Mouse (Mus musculus) liver, postnatal 0 days (tissue): ENCODE results near the gene Kdelr3. TPM values are rescaled to one million over a fixed set of nuclear protein-coding genes. Genes with fewer than 3 reads are reported as not detected.

Experiments
- ATAC-seq: fragments of 200-750 bp; cut with Nextera tagmentation; 2 replicates; pipeline ENCODE4 v1.8.0; 2017; ENCODE audit warnings: mild to moderate bottlenecking, moderate library complexity
- DNase-seq: peaks from one replicate; pipeline ENCODE4 v3.0.0-alpha.2; 2016
- H3K27ac ChIP-seq: fragments of 300-500 bp; sonication (generic); 2 replicates; pipeline ENCODE4 v1.5.1; 2014; ENCODE audit warnings: antibody characterized with exemption, moderate library complexity, mild to moderate bottlenecking, low read depth
- H3K27me3 ChIP-seq: fragments of 300-500 bp; sonication (generic); 2 replicates; pipeline ENCODE4 v1.6.1; 2014; ENCODE audit warnings: low read length, control low read depth, mixed read lengths; ENCODE audit not compliant: insufficient read depth
- H3K36me3 ChIP-seq: fragments of 300-500 bp; sonication (generic); replicated peaks from 2 replicates; pipeline ENCODE4 v1.6.1; 2014; ENCODE audit warnings: mild to moderate bottlenecking, control low read depth, low read length, moderate library complexity, mixed read lengths; ENCODE audit not compliant: insufficient read depth
- H3K4me1 ChIP-seq: fragments of 300-500 bp; sonication (generic); 2 replicates; pipeline ENCODE4 v1.6.1; 2014; ENCODE audit warnings: antibody characterized with exemption, mild to moderate bottlenecking, control low read depth; ENCODE audit not compliant: insufficient read depth
- H3K4me2 ChIP-seq: fragments of 300-500 bp; sonication (generic); 2 replicates; pipeline ENCODE4 v1.6.1; 2014; ENCODE audit warnings: low read depth, mild to moderate bottlenecking, low read length, moderate library complexity, mixed read lengths
- H3K4me3 ChIP-seq: fragments of 300-500 bp; sonication (generic); 2 replicates; pipeline ENCODE4 v1.5.1; 2014; ENCODE audit warnings: low read depth, low read length
- H3K9ac ChIP-seq: fragments of 300-500 bp; sonication (generic); replicated peaks from 2 replicates; pipeline ENCODE4 v1.6.1; 2014; ENCODE audit warnings: mild to moderate bottlenecking, moderate library complexity
- H3K9me3 ChIP-seq: fragments of 300-500 bp; sonication (generic); 2 replicates; pipeline ENCODE4 v1.6.1; 2016; ENCODE audit warnings: mild to moderate bottlenecking, control low read depth, low read length, mixed read lengths
- CTCF ChIP-seq: sonication (generic); IDR thresholded peaks from 2 replicates; pipeline ENCODE4 v1.5.1; 2016; ENCODE audit warnings: antibody characterized with exemption, low read depth
- EP300 ChIP-seq: IDR thresholded peaks from 2 replicates; pipeline ENCODE4 v1.6.1; 2016; ENCODE audit warnings: antibody characterized with exemption, low read depth, mild to moderate bottlenecking
- WGBS: fragments of 180-500 bp; shearing (Covaris S2); extraction: QIAGEN DNeasy Blood & Tissue Kit; methylation state at CpG from one replicate; pipeline ENCODE4 v1.1.7; 2014; ENCODE audit not compliant: insufficient replicate concordance; 5-methylcytosine and 5-hydroxymethylcytosine counted together
- polyA plus RNA-seq: library from polyadenylated mRNA; unstranded; fragments of >200 nt; fragmentation: Nextera tagmentation; extraction: Ambion mirVana; gene quantifications from 2 replicates; pipeline ENCODE4 v1.2.1, GENCODE M21; 2015

Gene Kdelr3
- polyA plus RNA-seq, 1 experiment from 2014 or later, result 3.4 TPM

DNA sequence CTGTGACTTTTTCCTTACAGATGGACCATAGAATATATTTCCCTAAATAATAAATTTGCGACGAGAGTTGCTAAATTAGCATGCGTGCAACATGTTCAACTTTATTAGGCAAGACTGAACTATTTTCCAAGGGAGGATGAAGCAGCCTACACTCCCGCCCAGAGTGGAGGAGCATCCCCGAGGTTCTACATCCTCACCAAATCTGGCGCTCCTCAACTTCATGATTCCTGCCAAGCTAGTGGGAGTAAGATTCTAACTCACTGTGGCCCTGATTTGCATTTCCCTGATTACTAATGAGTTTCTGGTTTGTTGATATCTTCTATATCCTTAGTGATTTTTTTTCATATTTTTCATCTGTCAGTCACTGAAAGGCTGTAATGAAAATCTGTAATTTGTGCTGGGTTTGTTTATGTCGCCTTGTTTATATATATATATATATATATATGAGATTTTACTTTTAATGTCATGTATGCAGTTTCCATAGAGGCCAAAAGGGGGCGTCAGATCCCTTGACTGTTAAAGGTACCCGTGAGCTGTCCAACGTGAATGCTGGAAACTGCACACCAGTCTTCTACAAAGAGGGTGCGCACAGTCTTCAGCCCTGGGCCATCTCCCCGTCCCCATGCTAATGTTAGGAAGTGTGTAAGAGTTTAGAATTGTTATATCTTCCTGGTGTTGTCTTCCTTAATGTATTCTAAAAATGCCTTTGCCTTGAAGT lies 42.4 kb upstream of the Kdelr3 start:
- no peak overlapping the region for H3K27ac ChIP-seq
- TF ChIP-seq EP300 (no peak), CTCF (no peak)
- peaks cover 6% of the 10 kb centered on the region; the same call in 1 of the 2 replicates for H3K27me3 ChIP-seq
- no peaks in the 10 kb centered on the region for H3K4me1 ChIP-seq
- no peak overlapping the region for H3K4me3 ChIP-seq
- no peaks in the 10 kb centered on the region for H3K36me3 ChIP-seq
- DNase-seq (no peak), ATAC-seq (no peak)
- H3K9ac ChIP-seq, result no peak overlapping the region
- H3K9me3 ChIP-seq, result no peaks in the 10 kb centered on the region
- WGBS, result 50% methylated on average over 12 of the region's 12 CpGs
- H3K4me2 ChIP-seq, result no peak overlapping the region

DNA sequence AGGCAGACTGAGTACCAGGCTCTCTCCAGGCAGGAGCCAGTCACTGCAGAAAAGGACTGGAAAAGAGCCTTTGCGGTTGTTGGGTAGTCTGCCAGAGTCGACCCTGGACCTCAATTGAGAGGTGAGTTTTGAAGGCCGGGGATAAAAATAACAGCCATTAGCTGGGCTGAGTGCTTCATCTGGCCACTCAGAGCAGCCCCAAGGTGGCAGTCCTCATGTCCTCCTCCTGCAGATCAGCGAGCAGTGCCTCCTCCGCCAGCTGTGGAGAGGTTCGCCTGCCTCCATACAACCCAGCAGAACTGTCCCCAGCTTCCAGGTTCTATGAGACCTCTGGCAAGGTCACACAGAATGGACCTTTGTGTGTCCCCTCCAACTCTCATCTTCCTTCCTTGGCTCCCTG lies 39.0 kb upstream of the Kdelr3 start:
- Histone ChIP-seq H3K4me3 (no peak overlapping the region), H3K9me3 (no peaks in the 10 kb centered on the region), H3K9ac (no peak overlapping the region), H3K4me2 (no peak overlapping the region), H3K36me3 (no peaks in the 10 kb centered on the region), H3K27ac (no peak overlapping the region), H3K4me1 (no peaks in the 10 kb centered on the region), H3K27me3 (peaks cover 21% of the 10 kb centered on the region)
- ATAC-seq (no peak), DNase-seq (no peak)
- no peak for TF ChIP-seq CTCF
- TF ChIP-seq EP300, result no peak
- WGBS, result 43% methylated on average over 6 of the region's 6 CpGs

DNA sequence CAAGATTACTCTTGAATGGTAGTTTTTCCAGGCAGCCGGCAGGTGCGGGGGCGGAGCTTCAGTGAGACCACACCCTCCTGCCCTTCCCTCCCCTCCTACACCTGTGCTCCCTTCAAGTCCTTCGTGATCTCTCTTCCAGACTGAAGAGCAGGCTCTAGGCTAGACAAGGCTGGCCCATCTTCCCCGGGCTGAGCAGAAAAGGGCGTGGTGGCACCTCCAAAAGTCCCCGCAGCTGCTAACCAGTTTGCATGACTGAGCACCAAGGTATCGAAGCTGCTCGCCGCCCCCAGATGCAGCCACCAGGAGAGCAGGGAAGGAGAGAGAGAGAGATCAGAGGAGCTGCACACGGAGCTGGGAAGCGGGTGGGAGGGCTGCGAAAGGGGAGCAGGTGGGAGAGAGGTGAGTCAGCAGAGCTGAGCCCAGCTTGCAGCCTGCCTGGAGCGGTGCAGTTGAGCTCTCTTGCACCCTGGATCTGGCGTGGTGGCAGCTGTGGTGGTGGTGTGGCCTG lies 35.0 kb upstream of the Kdelr3 start:
- WGBS, result 17% methylated on average over 15 of the region's 15 CpGs
- H3K4me2 ChIP-seq, result no peak overlapping the region
- H3K36me3 ChIP-seq, result no peaks in the 10 kb centered on the region
- TF ChIP-seq EP300 (no peak), CTCF (no peak)
- no peak for ATAC-seq
- no peak for DNase-seq
- peaks cover 22% of the 10 kb centered on the region for H3K27me3 ChIP-seq
- H3K9me3 ChIP-seq, result no peaks in the 10 kb centered on the region
- H3K9ac ChIP-seq, result no peak overlapping the region
- H3K4me1 ChIP-seq, result no peaks in the 10 kb centered on the region
- no peak overlapping the region for H3K4me3 ChIP-seq
- no peak overlapping the region for H3K27ac ChIP-seq

DNA sequence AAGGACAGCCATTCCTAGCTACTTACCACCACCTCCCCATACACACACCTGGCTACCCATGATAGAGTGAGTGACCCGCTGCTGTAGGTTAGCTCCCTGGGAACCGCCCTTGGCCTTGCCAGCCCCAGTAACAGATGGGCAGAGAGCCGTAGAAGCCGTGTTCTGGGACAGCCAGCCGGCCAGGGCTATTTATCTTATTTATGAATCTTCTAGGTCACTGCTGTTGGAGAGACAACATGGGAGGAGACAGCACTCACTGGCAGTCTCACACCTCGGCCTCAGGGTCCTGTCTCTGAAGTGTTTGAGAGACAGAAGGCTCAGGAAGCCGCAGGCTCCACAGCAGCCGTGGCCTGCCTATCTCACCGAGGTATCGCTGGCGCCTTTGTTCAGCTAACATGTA lies 26.7 kb upstream of the Kdelr3 start:
- no peaks in the 10 kb centered on the region for H3K9me3 ChIP-seq
- DNase-seq (no peak), ATAC-seq (no peak)
- H3K4me3 ChIP-seq, result no peak overlapping the region
- WGBS, result 72% methylated on average over 11 of the region's 11 CpGs
- no peak overlapping the region for H3K27ac ChIP-seq
- H3K27me3 ChIP-seq, result peaks cover 12% of the 10 kb centered on the region; the same call in 1 of the 2 replicates
- TF ChIP-seq CTCF (no peak), EP300 (no peak)
- no peaks in the 10 kb centered on the region for H3K4me1 ChIP-seq
- H3K9ac ChIP-seq, result no peak overlapping the region
- no peak overlapping the region for H3K4me2 ChIP-seq
- no peaks in the 10 kb centered on the region for H3K36me3 ChIP-seq

DNA sequence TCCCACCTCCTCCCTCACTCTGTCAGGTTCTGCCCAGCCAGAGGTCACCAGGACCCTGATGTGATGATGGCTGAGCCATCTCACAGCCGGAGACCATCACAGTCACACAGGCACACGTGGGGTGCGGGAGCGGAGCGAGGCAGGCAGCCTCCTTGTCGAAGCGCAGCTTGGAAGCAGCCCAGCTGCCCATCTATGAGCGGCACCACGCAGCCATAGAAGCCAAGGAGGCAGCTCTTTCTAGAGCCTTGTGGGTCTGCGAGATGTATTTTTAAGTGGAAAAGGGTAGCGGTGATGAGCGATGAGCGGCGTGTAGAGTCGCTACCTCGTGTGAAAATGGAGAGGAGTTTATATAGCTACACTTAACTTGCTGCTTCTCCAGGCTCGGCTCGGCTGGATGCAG lies 22.7 kb upstream of the Kdelr3 start:
- Histone ChIP-seq H3K27me3 (peaks cover 12% of the 10 kb centered on the region; the same call in 1 of the 2 replicates), H3K4me3 (no peak overlapping the region), H3K36me3 (no peaks in the 10 kb centered on the region), H3K27ac (no peak overlapping the region), H3K4me1 (no peaks in the 10 kb centered on the region), H3K9me3 (no peaks in the 10 kb centered on the region), H3K9ac (no peak overlapping the region), H3K4me2 (no peak overlapping the region)
- ATAC-seq (no peak), DNase-seq (no peak)
- no peak for TF ChIP-seq CTCF
- no peak for TF ChIP-seq EP300
- WGBS, result 50% methylated on average over 18 of the region's 18 CpGs

DNA sequence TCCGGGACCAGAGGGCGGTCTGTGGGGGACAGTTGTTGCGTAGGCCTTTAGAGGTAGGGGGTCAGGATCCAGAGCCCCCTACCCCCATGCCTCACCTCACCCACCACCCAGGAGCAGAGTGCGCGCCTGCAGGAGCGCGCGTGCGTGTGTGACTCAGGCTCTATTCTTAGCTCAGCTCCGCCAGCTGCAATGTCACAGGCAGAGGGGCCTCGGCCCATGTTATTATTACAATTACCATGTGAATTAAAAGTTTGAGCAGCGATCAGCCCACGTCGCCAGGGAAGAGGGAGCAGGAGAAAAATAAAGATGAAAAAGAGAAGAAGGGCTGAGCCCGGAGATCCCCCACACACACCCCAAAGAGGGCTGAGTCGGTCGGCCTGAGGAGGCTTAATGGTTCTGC lies 16.1 kb upstream of the Kdelr3 start:
- Histone ChIP-seq H3K4me2 (no peak overlapping the region), H3K9ac (no peak overlapping the region), H3K27me3 (peaks cover 36% of the 10 kb centered on the region), H3K4me1 (peaks cover under 1% of the 10 kb centered on the region; the same call in 1 of the 2 replicates), H3K9me3 (no peaks in the 10 kb centered on the region), H3K4me3 (no peak overlapping the region), H3K36me3 (no peaks in the 10 kb centered on the region), H3K27ac (no peak overlapping the region)
- DNase-seq (no peak), ATAC-seq (no peak)
- 77% methylated on average over 17 of the region's 17 CpGs for WGBS
- TF ChIP-seq CTCF, result no peak
- no peak for TF ChIP-seq EP300
